Mouse (Mus musculus) kidney, postnatal 0 days (tissue): ENCODE results near the gene Mpzl2. TPM values are rescaled to one million over a fixed set of nuclear protein-coding genes. Genes with fewer than 3 reads are reported as not detected.
A peak's percentile ranks its signal among the peaks of the same experiment; 100 is the strongest.

Experiments used
- ATAC-seq: fragments of 200-750 bp; cut with Nextera tagmentation; replicated peaks from 2 replicates; pipeline ENCODE4 v1.8.0; 2017; ENCODE audit warnings: low read depth, moderate number of reproducible peaks, moderate TSS enrichment, moderate library complexity; ENCODE audit not compliant: low FRiP score
- DNase-seq: peaks from one replicate; pipeline ENCODE4 v3.0.0-alpha.2; 2016; ENCODE audit warnings: low spot score
- H3K27ac ChIP-seq: fragments of 300-500 bp; sonication (generic); 2 replicates; pipeline ENCODE4 v1.5.1; 2014; ENCODE audit warnings: mild to moderate bottlenecking
- H3K27me3 ChIP-seq: fragments of 300-500 bp; sonication (generic); 2 replicates; pipeline ENCODE4 v1.6.1; 2014; ENCODE audit warnings: low read length, mixed read lengths; ENCODE audit not compliant: insufficient read depth
- H3K36me3 ChIP-seq: fragments of 300-500 bp; sonication (generic); 2 replicates; pipeline ENCODE4 v1.6.1; 2014; ENCODE audit warnings: low read length, mixed read lengths; ENCODE audit not compliant: insufficient read depth
- H3K4me1 ChIP-seq: fragments of 300-500 bp; sonication (generic); replicated peaks from 2 replicates; pipeline ENCODE4 v1.6.1; 2014; ENCODE audit warnings: antibody characterized with exemption, low read length, mixed read lengths; ENCODE audit not compliant: insufficient read depth
- H3K4me2 ChIP-seq: fragments of 300-500 bp; sonication (generic); 2 replicates; pipeline ENCODE4 v1.6.1; 2014; ENCODE audit warnings: mild to moderate bottlenecking, low read length, moderate library complexity, mixed read lengths
- H3K4me3 ChIP-seq: fragments of 300-500 bp; sonication (generic); replicated peaks from 2 replicates; pipeline ENCODE4 v1.5.1; 2014; ENCODE audit warnings: low read depth, low read length
- H3K9ac ChIP-seq: fragments of 300-500 bp; sonication (generic); 2 replicates; pipeline ENCODE4 v1.6.1; 2014; ENCODE audit warnings: low read depth, low read length
- H3K9me3 ChIP-seq: fragments of 300-500 bp; sonication (generic); replicated peaks from 2 replicates; pipeline ENCODE4 v1.6.1; 2016; ENCODE audit warnings: low read length, inconsistent platforms, mixed read lengths
- CTCF ChIP-seq: IDR thresholded peaks from 2 replicates; pipeline ENCODE4 v1.5.1; 2016; ENCODE audit warnings: antibody characterized with exemption, low read depth, mild to moderate bottlenecking, moderate library complexity
- WGBS: fragments of 180-500 bp; shearing (Covaris S2); extraction: QIAGEN DNeasy Blood & Tissue Kit; methylation state at CpG from one replicate; pipeline ENCODE4 v1.1.7; 2014; 5-methylcytosine and 5-hydroxymethylcytosine counted together
- polyA plus RNA-seq: library from polyadenylated mRNA; unstranded; fragments of >200 nt; fragmentation: Nextera tagmentation; extraction: Ambion mirVana; gene quantifications from 2 replicates; pipeline ENCODE4 v1.2.1, GENCODE M21; 2015

Mpzl2 gene
- polyA plus RNA-seq, 1 experiment from 2014 or later = 23.1 TPM

DNA sequence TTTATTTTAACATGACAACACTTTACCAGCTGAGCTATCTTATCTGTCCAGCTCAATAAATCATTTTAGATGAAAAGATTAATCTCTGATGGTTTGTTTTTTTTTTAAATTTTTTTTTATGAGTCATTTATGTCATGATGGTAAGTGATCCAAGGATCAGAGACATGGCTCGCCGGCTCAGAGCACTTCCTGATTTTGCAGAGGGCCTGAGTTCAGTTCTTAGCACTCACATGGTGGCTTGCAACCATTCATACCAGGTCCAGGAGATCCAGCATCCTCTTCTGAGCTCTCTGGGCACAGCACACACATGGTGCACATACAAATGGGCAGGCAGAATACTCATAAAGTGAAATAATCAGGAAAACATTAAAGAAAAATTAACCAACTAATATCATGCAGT, 10.7 kb downstream of the Mpzl2 start:
- Histone ChIP-seq H3K27me3 (no peaks in the 10 kb centered on the region), H3K9ac (no peak overlapping the region), H3K27ac (no peak overlapping the region), H3K36me3 (no peaks in the 10 kb centered on the region), H3K4me3 (no peak overlapping the region), H3K4me2 (no peak overlapping the region), H3K9me3 (no peaks in the 10 kb centered on the region), H3K4me1 (no peaks in the 10 kb centered on the region)
- DNase-seq (no peak), ATAC-seq (no peak)
- WGBS = 84% methylated on average over 2 of the region's 2 CpGs
- TF ChIP-seq CTCF = no peak

GRCm38 (mm10) chr9:45055082-45055713, 15.6 kb downstream of the Mpzl2 start, which contains the start of gene Mpzl3:
Mpzl3 (plus strand) TSS chr9:45055186.
- Histone ChIP-seq H3K4me1 (no peaks in the 10 kb centered on the region), H3K36me3 (no peaks in the 10 kb centered on the region), H3K27ac (peak within 1 kb of the TSS; percentile 87), H3K9ac (peak within 1 kb of the TSS; percentile 51), H3K27me3 (no peaks in the 10 kb centered on the region), H3K4me2 (peak within 1 kb of the TSS; percentile 59), H3K4me3 (peak within 1 kb of the TSS; percentile 37), H3K9me3 (no peaks in the 10 kb centered on the region)
- 0 out of 2 replicates have a peak, but pooled peaks have one; percentile 26 for TF ChIP-seq CTCF
- ATAC-seq (peak; percentile 94), DNase-seq (peak; percentile 94)
- WGBS = under 1% methylated on average over 33 of the region's 33 CpGs

GRCm38 (mm10) chr9:45058304-45058940, 18.8 kb downstream of the Mpzl2 start:
- no peaks in the 10 kb centered on the region for H3K27me3 ChIP-seq
- no peak overlapping the region for H3K4me3 ChIP-seq
- no peaks in the 10 kb centered on the region for H3K9me3 ChIP-seq
- H3K36me3 ChIP-seq = no peaks in the 10 kb centered on the region
- H3K27ac ChIP-seq = no peak overlapping the region
- ATAC-seq = no peak
- no peak overlapping the region for H3K9ac ChIP-seq
- H3K4me2 ChIP-seq = no peak overlapping the region
- TF ChIP-seq CTCF = no peak
- DNase-seq = no peak
- no peaks in the 10 kb centered on the region for H3K4me1 ChIP-seq
- 42% methylated on average over 5 of the region's 5 CpGs for WGBS

- Histone ChIP-seq H3K36me3 (no peaks in the 10 kb centered on the region), H3K4me3 (no peak overlapping the region), H3K4me1 (no peaks in the 10 kb centered on the region), H3K9ac (no peak overlapping the region), H3K9me3 (no peaks in the 10 kb centered on the region), H3K27ac (no peak overlapping the region), H3K27me3 (no peaks in the 10 kb centered on the region), H3K4me2 (no peak overlapping the region)
- no peak for ATAC-seq
- TF ChIP-seq CTCF = no peak
- DNase-seq = no peak
- WGBS = 52% methylated on average over 7 of the region's 7 CpGs
Observed at GRCm38 (mm10) chr9:45060151-45060550, 20.6 kb downstream of the Mpzl2 start.

GRCm38 (mm10) chr9:45062677-45063076, 23.1 kb downstream of the Mpzl2 start:
- WGBS = 54% methylated on average over 3 of the region's 3 CpGs
- Histone ChIP-seq H3K4me1 (no peaks in the 10 kb centered on the region), H3K9me3 (no peaks in the 10 kb centered on the region), H3K27ac (no peak overlapping the region), H3K27me3 (no peaks in the 10 kb centered on the region), H3K36me3 (no peaks in the 10 kb centered on the region), H3K4me3 (no peak overlapping the region), H3K4me2 (no peak overlapping the region), H3K9ac (no peak overlapping the region)
- no peak for DNase-seq
- no peak for ATAC-seq
- no peak for TF ChIP-seq CTCF

- DNase-seq = no peak
Observed at GRCm38 (mm10) chr9:45064421-45064820, 24.8 kb downstream of the Mpzl2 start.

More at GRCm38 (mm10) chr9:45064421-45064820, 24.8 kb downstream of the Mpzl2 start:
- no peaks in the 10 kb centered on the region for H3K4me1 ChIP-seq
- no peak overlapping the region for H3K9ac ChIP-seq
- ATAC-seq = no peak
- 63% methylated on average over 6 of the region's 6 CpGs for WGBS
- H3K4me3 ChIP-seq = no peak overlapping the region
- H3K27me3 ChIP-seq = no peaks in the 10 kb centered on the region
- H3K4me2 ChIP-seq = no peak overlapping the region
- TF ChIP-seq CTCF = no peak
- no peak overlapping the region for H3K27ac ChIP-seq
- no peaks in the 10 kb centered on the region for H3K9me3 ChIP-seq
- H3K36me3 ChIP-seq = no peaks in the 10 kb centered on the region
